Mouse (Mus musculus) gastrocnemius, postnatal 36 days (tissue): ENCODE measurements around the gene Olfr297. TPM values are rescaled to one million over a fixed set of nuclear protein-coding genes. Genes with fewer than 3 reads are reported as not detected.

Experiments
- DNase-seq, 2 experiments: peaks; one replicate each; pipeline ENCODE4 v3.0.0; 2022
- intact Hi-C: fragments of 180-260 bp; cut with DNase I; formaldehyde crosslinking; loops from one replicate; pipeline ENCODE4 v1.15.1; 2025
- long read RNA-seq, 2 experiments: library from polyadenylated mRNA; stranded (forward); transcript quantifications; one replicate each; pipeline ENCODE4 v2.0.0; 2021
- total RNA-seq, 2 experiments: library from RNA; stranded (reverse); gene quantifications; 2 replicates each; pipeline ENCODE4 v1.2.3; 2021

Gene Olfr297
- not detected for total RNA-seq
- long read RNA-seq, experiment 1 = 0 reads
- long read RNA-seq, experiment 2 = 0 reads

DNA sequence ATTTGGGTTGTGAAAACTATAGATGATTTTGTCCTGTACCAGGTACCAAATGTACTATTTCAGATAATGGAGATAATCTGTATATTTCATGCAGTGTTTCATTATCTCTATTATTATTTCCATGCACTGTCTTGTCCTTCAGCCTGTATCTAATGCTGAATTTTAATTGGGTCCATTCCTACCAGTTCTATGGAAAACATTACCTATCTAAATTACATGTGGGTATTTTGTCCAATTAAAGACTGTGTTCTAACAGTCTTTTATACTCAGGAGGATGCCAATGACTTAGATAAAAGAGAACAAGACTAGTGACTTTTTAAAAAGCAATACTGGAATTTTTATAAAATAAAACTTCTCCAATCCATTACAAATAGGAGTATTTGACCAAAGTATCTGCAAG lies at the start of gene Olfr297:
Gene Olfr297 (plus strand): TSS at position 301 of the 400 bp plus-strand sequence.
- intact Hi-C loops = no loop called here
- DNase-seq = no peak

DNA sequence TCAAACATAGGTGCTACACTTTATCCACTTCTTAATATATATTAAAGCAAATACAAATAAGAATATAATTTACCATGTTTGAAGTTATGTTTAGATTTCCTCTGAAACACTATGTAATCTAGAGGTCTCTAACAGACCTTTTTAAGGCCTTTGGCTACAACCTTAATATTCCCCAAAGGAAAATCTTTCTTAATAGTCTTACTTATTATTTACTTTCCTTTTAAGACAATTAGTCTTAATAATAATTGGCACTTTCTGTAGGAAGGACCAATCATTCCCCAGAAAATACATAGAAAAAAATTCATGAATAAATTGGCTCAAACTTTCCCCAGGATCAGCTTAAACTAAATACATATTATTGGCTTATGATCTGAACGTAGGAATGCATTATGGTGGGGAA lies 27.4 kb upstream of the Olfr297 start, which contains the start of gene Olfr298:
Gene Olfr298 (minus strand): TSS at position 101 of the 400 bp plus-strand sequence.
- intact Hi-C loops = no loop called here
- no peak for DNase-seq

Other genes with a start within 250 kb of the Olfr297 start
- gene Olfr310, start 242.8 kb upstream of the Olfr297 start, total RNA-seq = not detected
- gene Olfr309, start 206.3 kb upstream of the Olfr297 start, total RNA-seq = not detected
- not detected for gene Olfr308, start 194.3 kb upstream of the Olfr297 start, total RNA-seq
- gene Olfr307, start 182.4 kb upstream of the Olfr297 start, total RNA-seq = not detected
- not detected for gene Olfr305, start 153.0 kb upstream of the Olfr297 start, total RNA-seq
- gene Olfr304, start 133.3 kb upstream of the Olfr297 start, total RNA-seq = not detected
- not detected for gene Olfr303, start 122.2 kb upstream of the Olfr297 start, total RNA-seq
- gene Olfr301, start 116.1 kb upstream of the Olfr297 start, total RNA-seq = not detected
- not detected for gene Olfr299, start 60.0 kb upstream of the Olfr297 start, total RNA-seq
- gene Olfr298, start 27.5 kb upstream of the Olfr297 start, total RNA-seq = not detected
- not detected for gene Olfr295, start 63.9 kb downstream of the Olfr297 start, total RNA-seq
- gene Olfr294, start 96.7 kb downstream of the Olfr297 start, total RNA-seq = not detected
- gene Olfr293, start 129.1 kb downstream of the Olfr297 start, total RNA-seq = not detected
- gene Olfr292, start 168.4 kb downstream of the Olfr297 start, total RNA-seq = not detected